Mouse (Mus musculus) testis, adult 2 months (tissue): ENCODE results near the gene Mindy2.

ENCODE experiments used
- CTCF ChIP-seq: fragments of 200-500 bp; IDR thresholded peaks from 2 replicates; pipeline ENCODE4 v1.5.1; 2012; ENCODE audit warnings: low read depth, mild to moderate bottlenecking, inconsistent platforms, low read length, moderate library complexity; ENCODE audit not compliant: control insufficient read depth, insufficient read depth, insufficient replicate concordance
- POLR2A ChIP-seq: fragments of 200-500 bp; IDR thresholded peaks from 2 replicates; pipeline ENCODE4 v1.6.1; 2012; ENCODE audit warnings: low read depth, mild to moderate bottlenecking, inconsistent platforms, low read length, moderate library complexity; ENCODE audit not compliant: control insufficient read depth

DNA sequence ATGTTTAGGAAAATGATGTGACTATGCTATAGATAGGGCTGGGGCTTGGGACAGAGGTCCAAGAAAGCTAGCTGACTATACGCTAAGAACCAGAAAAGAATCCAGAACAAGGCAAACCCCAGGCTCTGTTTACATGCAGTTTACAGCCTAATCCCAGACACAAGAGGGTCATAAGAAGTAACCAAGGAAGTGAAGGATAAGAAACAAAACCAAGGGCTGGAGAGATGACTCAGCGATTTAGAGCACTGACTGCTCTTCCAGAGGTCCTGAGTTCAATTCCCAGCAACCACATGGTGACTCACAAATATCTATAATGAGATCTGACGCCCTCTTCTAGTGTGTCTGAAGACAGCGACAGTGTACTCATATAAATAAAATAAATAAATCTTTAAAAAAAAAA is 18.1 kb upstream of the Mindy2 start:
- TF ChIP-seq CTCF (no peak), POLR2A (no peak)
